ENCODE assay signal across 10 mouse cellular contexts in the genomic region with DNA sequence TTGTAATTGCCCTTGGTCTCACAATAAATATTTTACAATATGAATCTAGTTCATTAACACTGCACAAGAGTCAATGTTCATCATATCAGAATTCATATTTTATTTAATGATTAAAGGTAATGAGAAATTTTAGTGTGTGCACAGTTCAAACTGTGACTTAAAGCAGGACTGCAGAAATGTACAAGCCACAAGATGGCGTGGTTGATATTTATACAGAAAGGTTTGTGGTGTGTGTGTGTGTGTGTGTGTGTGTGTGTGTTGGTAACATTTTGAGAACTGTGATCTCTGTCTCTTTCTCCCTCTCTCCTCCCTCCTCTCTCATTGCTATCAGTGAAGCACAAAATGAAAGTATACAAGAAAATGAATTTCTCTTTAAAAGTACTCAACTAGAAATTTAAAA. TPM values are rescaled to one million over a fixed set of nuclear protein-coding genes. Genes with fewer than 3 reads are reported as not detected.
DNase-seq lines count a peak whose midpoint lies in the region; ATAC-seq lines count a peak whose summit lies in the region.
"Had no signal": no experiment of that assay in that cellular context is flagged by ENCODE, and none has a peak within 500 bp of the region (broad histone marks: within the 10 kb centered on the region; RNA-seq: fewer than 3 reads in every experiment).

No protein-coding gene starts in this region.

- ATAC-seq in forebrain, embryonic 13.5 days, result peak; percentile 69; the same call in 1 of the 2 replicates
- no peak for ATAC-seq in forebrain, embryonic 16.5 days
- peak; percentile 67; the same call in 1 of the 2 replicates for ATAC-seq in hindbrain, embryonic 12.5 days (ENCODE audit: low FRiP score)
- ATAC-seq in neural tube, embryonic 14.5 days (ENCODE audit: low read depth), result peak; percentile 73; the same call in 1 of the 2 replicates

- no peak overlapping the region for H3K9ac ChIP-seq in forebrain, embryonic 13.5 days
- H3K9ac ChIP-seq in forebrain, embryonic 16.5 days (replicated peaks; ENCODE audit: low read depth, low read length), result no peak overlapping the region
- H3K9ac ChIP-seq in hindbrain, embryonic 12.5 days, result no peak overlapping the region
- H3K9ac ChIP-seq in neural tube, embryonic 14.5 days (replicated peaks; ENCODE audit: low read depth, low read length), result no peak overlapping the region
- H3K9ac ChIP-seq: limb, embryonic 15.5 days had no signal

- 61% methylated on average over 1 of the region's 1 CpGs for WGBS in forebrain, embryonic 13.5 days
- 52% methylated on average over 1 of the region's 1 CpGs for WGBS in forebrain, embryonic 16.5 days
- 65% methylated on average over 1 of the region's 1 CpGs for WGBS in hindbrain, embryonic 12.5 days
- 69% methylated on average over 1 of the region's 1 CpGs for whole genome bisulfite sequencing in neural tube, embryonic 14.5 days

- H3K9me3 ChIP-seq in forebrain, embryonic 13.5 days (replicated peaks), result no peaks in the 10 kb centered on the region
- no peaks in the 10 kb centered on the region for H3K9me3 ChIP-seq in forebrain, embryonic 16.5 days (ENCODE audit: control insufficient read depth, low read length)
- H3K9me3 ChIP-seq in hindbrain, embryonic 12.5 days (replicated peaks), result no peaks in the 10 kb centered on the region
- no peaks in the 10 kb centered on the region for H3K9me3 ChIP-seq in neural tube, embryonic 14.5 days (ENCODE audit: control insufficient read depth, low read length)
- H3K9me3 ChIP-seq: limb, embryonic 15.5 days had no signal

- peak; percentile 43 for DNase-seq in testis, postnatal 10 days (ENCODE audit: low spot score)
- no peak for DNase-seq in testis, postnatal 14 days (ENCODE audit: low spot score)
- no peak for DNase-seq in lung, postnatal 10 days
- DNase-seq in thymus, postnatal 36 days, result no peak

- H3K4me1 ChIP-seq in forebrain, embryonic 13.5 days, result no peaks in the 10 kb centered on the region
- no peaks in the 10 kb centered on the region for H3K4me1 ChIP-seq in forebrain, embryonic 16.5 days (replicated peaks; ENCODE audit: control insufficient read depth, insufficient read depth, low read length)
- H3K4me1 ChIP-seq in hindbrain, embryonic 12.5 days, result no peaks in the 10 kb centered on the region
- H3K4me1 ChIP-seq in neural tube, embryonic 14.5 days (ENCODE audit: control insufficient read depth, insufficient read depth, low read length), result no peaks in the 10 kb centered on the region
- H3K4me1 ChIP-seq: limb, embryonic 15.5 days had no signal

- H3K27me3 ChIP-seq in forebrain, embryonic 13.5 days, result no peaks in the 10 kb centered on the region
- H3K27me3 ChIP-seq in forebrain, embryonic 16.5 days (replicated peaks; ENCODE audit: control insufficient read depth, insufficient read depth, low read length), result no peaks in the 10 kb centered on the region
- H3K27me3 ChIP-seq in hindbrain, embryonic 12.5 days, result no peaks in the 10 kb centered on the region
- no peaks in the 10 kb centered on the region for H3K27me3 ChIP-seq in neural tube, embryonic 14.5 days (ENCODE audit: control insufficient read depth, insufficient read depth, low read length)
- H3K27me3 ChIP-seq: limb, embryonic 15.5 days had no signal

- H3K27ac ChIP-seq in forebrain, embryonic 13.5 days, result no peak overlapping the region
- no peak overlapping the region for H3K27ac ChIP-seq in forebrain, embryonic 16.5 days (ENCODE audit: low read length)
- H3K27ac ChIP-seq in hindbrain, embryonic 12.5 days, result no peak overlapping the region
- no peak overlapping the region for H3K27ac ChIP-seq in neural tube, embryonic 14.5 days (ENCODE audit: low read depth, low read length)
- H3K27ac ChIP-seq: limb, embryonic 15.5 days had no signal

- no peaks in the 10 kb centered on the region for H3K36me3 ChIP-seq in forebrain, embryonic 13.5 days (ENCODE audit: poor library complexity, severe bottlenecking)
- no peaks in the 10 kb centered on the region for H3K36me3 ChIP-seq in forebrain, embryonic 16.5 days (ENCODE audit: control insufficient read depth, insufficient read depth)
- no peaks in the 10 kb centered on the region for H3K36me3 ChIP-seq in hindbrain, embryonic 12.5 days
- H3K36me3 ChIP-seq in neural tube, embryonic 14.5 days (ENCODE audit: control insufficient read depth, insufficient read depth, low read length), result no peaks in the 10 kb centered on the region
- H3K36me3 ChIP-seq: limb, embryonic 15.5 days had no signal

- H3K4me2 ChIP-seq in forebrain, embryonic 13.5 days, result no peak overlapping the region
- no peak overlapping the region for H3K4me2 ChIP-seq in forebrain, embryonic 16.5 days (ENCODE audit: low read length)
- H3K4me2 ChIP-seq in hindbrain, embryonic 12.5 days (replicated peaks), result no peak overlapping the region
- H3K4me2 ChIP-seq in neural tube, embryonic 14.5 days (ENCODE audit: low read depth, low read length), result no peak overlapping the region
- H3K4me2 ChIP-seq: limb, embryonic 15.5 days had no signal

- H3K4me3 ChIP-seq in forebrain, embryonic 13.5 days, result no peak overlapping the region
- no peak overlapping the region for H3K4me3 ChIP-seq in forebrain, embryonic 16.5 days (replicated peaks; ENCODE audit: low read length)
- H3K4me3 ChIP-seq in hindbrain, embryonic 12.5 days, result no peak overlapping the region
- H3K4me3 ChIP-seq in neural tube, embryonic 14.5 days (ENCODE audit: low read depth, low read length), result no peak overlapping the region
- H3K4me3 ChIP-seq: erythroblast, embryonic 14.5 days; limb, embryonic 15.5 days had no signal

RNA-seq across cellular contexts. Expression of gene Crbn, which starts 22.5 kb away (rescaled TPM):
- polyA plus RNA-seq in forebrain, embryonic 13.5 days (2015; fragmentation: Nextera tagmentation; extraction: Ambion mirVana), result 50.1 and 56.5 TPM in 2 replicates
- 67.4 and 74.3 TPM in 2 replicates for polyA plus RNA-seq in forebrain, embryonic 16.5 days (2015; fragmentation: Nextera tagmentation; extraction: Ambion mirVana)
- 51.7 and 58.3 TPM in 2 replicates for polyA plus RNA-seq in hindbrain, embryonic 12.5 days (2016; fragmentation: Nextera tagmentation; extraction: Ambion mirVana)
- polyA plus RNA-seq in neural tube, embryonic 14.5 days (2014; fragmentation: Nextera tagmentation; extraction: Ambion mirVana), result 68.4 and 75.7 TPM in 2 replicates

RNA-seq across cellular contexts. Expression of gene Trnt1, which starts 53.4 kb away (rescaled TPM):
- polyA plus RNA-seq in forebrain, embryonic 13.5 days (2015; fragmentation: Nextera tagmentation; extraction: Ambion mirVana), result 70.1 and 73.2 TPM in 2 replicates
- 66.6 and 78.1 TPM in 2 replicates for polyA plus RNA-seq in forebrain, embryonic 16.5 days (2015; fragmentation: Nextera tagmentation; extraction: Ambion mirVana)
- polyA plus RNA-seq in hindbrain, embryonic 12.5 days (2016; fragmentation: Nextera tagmentation; extraction: Ambion mirVana), result 63.8 and 72.3 TPM in 2 replicates
- polyA plus RNA-seq in neural tube, embryonic 14.5 days (2014; fragmentation: Nextera tagmentation; extraction: Ambion mirVana), result 62.9 and 69.0 TPM in 2 replicates
